In the genomic region with DNA sequence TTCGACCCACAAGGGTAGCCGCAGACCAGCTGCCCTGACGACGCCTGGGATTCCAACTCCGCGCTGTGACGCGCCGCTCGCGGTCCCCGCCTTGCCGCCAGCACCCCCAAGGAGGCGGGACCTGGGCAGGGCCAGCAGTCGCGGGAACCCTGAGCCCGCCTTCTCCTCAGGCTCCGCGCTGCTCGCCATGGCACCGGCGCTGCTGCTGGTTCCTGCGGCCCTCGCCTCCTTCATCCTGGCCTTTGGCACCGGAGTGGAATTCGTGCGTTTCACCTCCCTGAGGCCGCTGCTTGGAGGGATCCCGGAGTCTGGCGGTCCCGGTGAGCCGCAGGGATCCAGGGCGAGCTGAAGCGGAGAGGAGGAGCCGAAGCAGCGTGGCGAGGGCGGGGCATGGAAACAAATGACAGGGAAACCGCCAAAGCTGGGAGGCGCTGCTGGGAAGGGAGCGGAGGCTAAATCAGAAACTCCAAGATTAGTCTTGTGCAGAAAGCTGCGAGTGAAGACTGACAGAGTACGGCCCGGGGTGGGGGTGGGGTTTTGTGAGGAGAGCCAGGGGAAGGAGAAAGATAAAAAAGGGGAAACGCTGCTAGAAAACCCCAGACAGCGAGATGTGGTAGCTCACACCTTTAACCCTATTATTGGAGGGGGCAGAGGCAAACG, we compare ENCODE assay signal across 8 mouse cellular contexts. TPM values are rescaled to one million over a fixed set of nuclear protein-coding genes. Genes with fewer than 3 reads are reported as not detected.
DNase-seq lines count a peak whose midpoint lies in the region; ATAC-seq lines count a peak whose summit lies in the region.

A gene (plus strand): TSS at position 121 of the 660 bp plus-strand sequence.

- H3K4me3 ChIP-seq in hindbrain, embryonic 15.5 days = peak within 1 kb of the TSS; percentile 85

- intact Hi-C loops in left cerebral cortex, postnatal 10 days (cut with DNase I) = no loop called here

- peak; percentile 95 for DNase-seq in ZHBTc4 (ENCODE audit: low read depth, low spot score)
- DNase-seq in cerebellum, postnatal 36 days = peak; percentile 87 to 89
- DNase-seq in frontal cortex, postnatal 36 days (ENCODE audit: low spot score in 2 of 2) = peak; percentile 92
- peak; percentile 86 to 95 for DNase-seq in left cerebral cortex, postnatal 10 days (ENCODE audit: extremely low spot score in 1 of 2, low spot score in 2 of 2)
- peak; percentile 89 for DNase-seq in right cerebral cortex, postnatal 14 days
- DNase-seq in urinary bladder, postnatal 25 days (ENCODE audit: low spot score) = peak; percentile 86

- whole genome bisulfite sequencing in hindbrain, embryonic 15.5 days = 0% methylated on average over 47 of the region's 47 CpGs

- H3K9ac ChIP-seq in hindbrain, embryonic 15.5 days = peak within 1 kb of the TSS; percentile 78

- peak within 1 kb of the TSS; percentile 97 for H3K27ac ChIP-seq in hindbrain, embryonic 15.5 days (replicated peaks)

- peak; percentile 93 for ATAC-seq in hindbrain, embryonic 15.5 days (ENCODE audit: low FRiP score, low read depth)
- peak; percentile 88 for ATAC-seq in megakaryocyte progenitor cell, adult 5-6 weeks (replicated peaks; ENCODE audit: poor library complexity)

- H3K4me1 ChIP-seq in hindbrain, embryonic 15.5 days (replicated peaks) = peaks cover 20% of the 10 kb centered on the region

- H3K36me3 ChIP-seq in hindbrain, embryonic 15.5 days = peaks cover 18% of the 10 kb centered on the region

- no peaks in the 10 kb centered on the region for H3K9me3 ChIP-seq in hindbrain, embryonic 15.5 days

- no peaks in the 10 kb centered on the region for H3K27me3 ChIP-seq in hindbrain, embryonic 15.5 days

- peak within 1 kb of the TSS; percentile 62 for H3K4me2 ChIP-seq in hindbrain, embryonic 15.5 days

RNA-seq across cellular contexts. Expression of the gene that starts here (rescaled TPM):
- polyA plus RNA-seq in hindbrain, embryonic 15.5 days (2015; fragmentation: Nextera tagmentation; extraction: Ambion mirVana) = 22.1 and 22.6 TPM in 2 replicates
- 10 to 100 TPM in 1 of 2 experiments, 1 to 10 TPM in 1; 6.0 to 11.8 TPM for total RNA-seq in left cerebral cortex, postnatal 10 days (2021)
- 47.4 and 64.5 TPM in 2 replicates for total RNA-seq in megakaryocyte progenitor cell, adult 5-6 weeks (2015)
- 43.1 and 50.1 TPM in 2 replicates for total RNA-seq in megakaryocyte progenitor cell, adult 5-6 weeks (2017)

Comparison
In these comparisons a context has a peak if more than half of its experiments do, and no peak if none do; other contexts are left out.
1. Peak in every context shown above with its lines: DNase-seq, ATAC-seq, H3K4me3 ChIP-seq and H3K27ac ChIP-seq.